Mouse (Mus musculus) B cell, adult 2 months (primary cell): Measurements from ENCODE around the gene Rps16.
A peak's percentile ranks its signal among the peaks of the same experiment; 100 is the strongest.

Experiments
- DNase-seq, 2 experiments: peaks; one replicate each; pipeline ENCODE4 v3.0.0; 2022

Gene Rps16

GRCm38 (mm10) chr7:28392429-28393271, 42.2 kb downstream of the Rps16 start, which contains the start of the genes Med29 and Paf1:
Gene Med29, minus strand, starts transcription at chr7:28392708.
Gene Paf1, plus strand, starts transcription at chr7:28392951.
- peak; percentile 91 to 95 for DNase-seq

- peak in 1 of 2 experiments; percentile 31 for DNase-seq
These were observed 43.0 kb downstream of the Rps16 start for GRCm38 (mm10) chr7:28393272-28393951.

GRCm38 (mm10) chr7:28395425-28395824, 45.0 kb downstream of the Rps16 start:
- no peak for DNase-seq

GRCm38 (mm10) chr7:28398000-28398399, 47.5 kb downstream of the Rps16 start:
- DNase-seq, result peak; percentile 48 to 55

- no peak for DNase-seq
These were observed 48.4 kb downstream of the Rps16 start for GRCm38 (mm10) chr7:28398696-28399340.

GRCm38 (mm10) chr7:28401030-28401429, 50.6 kb downstream of the Rps16 start:
- no peak for DNase-seq

GRCm38 (mm10) chr7:28401942-28402341, 51.5 kb downstream of the Rps16 start:
- DNase-seq, result no peak
